Mouse (Mus musculus) forebrain, embryonic 16.5 days (tissue): ENCODE data around the gene Ung. TPM values are rescaled to one million over a fixed set of nuclear protein-coding genes. Genes with fewer than 3 reads are reported as not detected.

ENCODE experiments used
- ATAC-seq: fragments of 200-750 bp; cut with Nextera tagmentation; 2 replicates; pipeline ENCODE4 v1.8.0; 2017; ENCODE audit warnings: mild to moderate bottlenecking, moderate library complexity
- H3K27ac ChIP-seq: fragments of 300-500 bp; sonication (generic); 2 replicates; pipeline ENCODE4 v1.5.1; 2014; ENCODE audit warnings: low read length, control low read depth
- H3K27me3 ChIP-seq: fragments of 300-500 bp; sonication (generic); replicated peaks from 2 replicates; pipeline ENCODE4 v1.6.1; 2014; ENCODE audit warnings: low read length; ENCODE audit not compliant: control insufficient read depth, insufficient read depth
- H3K36me3 ChIP-seq: fragments of 300-500 bp; sonication (generic); 2 replicates; pipeline ENCODE4 v1.6.1; 2014; ENCODE audit not compliant: control insufficient read depth, insufficient read depth
- H3K4me1 ChIP-seq: fragments of 300-500 bp; sonication (generic); replicated peaks from 2 replicates; pipeline ENCODE4 v1.6.1; 2014; ENCODE audit warnings: low read length; ENCODE audit not compliant: control insufficient read depth, insufficient read depth
- H3K4me2 ChIP-seq: fragments of 300-500 bp; sonication (generic); 2 replicates; pipeline ENCODE4 v1.6.1; 2014; ENCODE audit warnings: mild to moderate bottlenecking, low read length, control low read depth
- H3K4me3 ChIP-seq: fragments of 300-500 bp; sonication (generic); replicated peaks from 2 replicates; pipeline ENCODE4 v1.5.1; 2014; ENCODE audit warnings: mild to moderate bottlenecking, low read length, control low read depth
- H3K9ac ChIP-seq: fragments of 300-500 bp; sonication (generic); replicated peaks from 2 replicates; pipeline ENCODE4 v1.6.1; 2014; ENCODE audit warnings: low read depth, low read length, control low read depth
- H3K9me3 ChIP-seq: fragments of 300-500 bp; sonication (generic); 2 replicates; pipeline ENCODE4 v1.6.1; 2016; ENCODE audit warnings: low read length; ENCODE audit not compliant: control insufficient read depth
- WGBS: fragments of 180-500 bp; shearing (Covaris S2); extraction: QIAGEN DNeasy Blood & Tissue Kit; methylation state at CpG from one replicate; pipeline ENCODE4 v1.1.7; 2014; 5-methylcytosine and 5-hydroxymethylcytosine counted together
- polyA plus RNA-seq: library from polyadenylated mRNA; unstranded; fragments of >200 nt; fragmentation: Nextera tagmentation; extraction: Ambion mirVana; gene quantifications from 2 replicates; pipeline ENCODE4 v1.2.1, GENCODE M21; 2015

Gene Ung
- 19.1 TPM in 2 replicates for polyA plus RNA-seq

GRCm38 (mm10) chr5:114130211-114130605 is at the start of gene Ung:
Gene Ung (plus strand): TSS chr5:114130386.
- ATAC-seq: peak; percentile 22
- Histone ChIP-seq H3K4me1 (peaks cover 9% of the 10 kb centered on the region), H3K36me3 (no peaks in the 10 kb centered on the region), H3K4me2 (peak within 1 kb of the TSS; percentile 91), H3K27ac (peak within 1 kb of the TSS; percentile 25), H3K9ac (peak within 1 kb of the TSS; percentile 59), H3K4me3 (peak within 1 kb of the TSS; percentile 84), H3K27me3 (no peaks in the 10 kb centered on the region), H3K9me3 (no peaks in the 10 kb centered on the region)
- 1% methylated on average over 26 of the region's 29 CpGs for WGBS

GRCm38 (mm10) chr5:114085501-114085900 is 44.7 kb upstream of the Ung start:
- WGBS: 83% methylated on average over 14 of the region's 14 CpGs
- Histone ChIP-seq H3K9ac (no peak overlapping the region), H3K4me3 (no peak overlapping the region)

DNA sequence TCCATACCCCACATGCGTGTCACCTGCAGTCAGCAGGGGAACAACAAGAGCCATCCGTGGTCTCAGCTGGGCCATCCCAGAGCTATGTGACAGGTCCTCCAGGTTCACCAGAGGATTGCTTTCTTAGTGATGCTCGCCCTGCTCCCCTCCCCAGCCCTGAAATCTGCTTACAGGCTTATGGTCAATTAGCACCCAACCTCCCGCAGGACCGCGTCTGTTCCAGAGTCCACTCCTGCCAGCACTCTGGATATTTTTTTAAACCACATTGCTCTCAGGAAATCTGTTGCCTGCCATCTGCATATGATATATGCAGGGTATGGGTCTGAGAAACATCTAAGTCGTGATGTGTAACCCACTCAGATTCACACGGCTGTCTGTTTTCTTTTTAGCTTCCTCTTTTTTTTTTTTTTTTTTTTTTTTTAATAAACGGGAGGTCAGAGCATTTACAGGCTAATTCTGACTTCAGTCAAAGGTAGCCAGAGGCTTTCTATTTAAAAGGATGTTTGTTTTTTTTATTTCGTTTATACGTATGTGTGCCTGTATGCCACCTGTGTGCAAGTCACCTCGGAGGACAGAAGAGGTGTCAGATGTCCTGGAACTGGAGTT is 42.2 kb upstream of the Ung start:
- Histone ChIP-seq H3K36me3 (no peaks in the 10 kb centered on the region), H3K9me3 (no peaks in the 10 kb centered on the region), H3K4me2 (no peak overlapping the region), H3K27me3 (no peaks in the 10 kb centered on the region), H3K4me3 (no peak overlapping the region), H3K4me1 (peaks cover 22% of the 10 kb centered on the region), H3K9ac (no peak overlapping the region), H3K27ac (no peak overlapping the region)
- WGBS: 77% methylated on average over 12 of the region's 12 CpGs
- ATAC-seq: no peak

More at GRCm38 (mm10) chr5:114085501-114085900, 44.7 kb upstream of the Ung start:
- no peaks in the 10 kb centered on the region for H3K36me3 ChIP-seq
- no peak for ATAC-seq
- H3K4me2 ChIP-seq: no peak overlapping the region
- no peak overlapping the region for H3K27ac ChIP-seq
- peaks cover 15% of the 10 kb centered on the region for H3K4me1 ChIP-seq
- no peaks in the 10 kb centered on the region for H3K27me3 ChIP-seq
- no peaks in the 10 kb centered on the region for H3K9me3 ChIP-seq

GRCm38 (mm10) chr5:114090421-114091013 is 39.7 kb upstream of the Ung start:
- peak overlapping the region; percentile 79 for H3K4me3 ChIP-seq
- peaks cover 22% of the 10 kb centered on the region for H3K4me1 ChIP-seq
- no peaks in the 10 kb centered on the region for H3K27me3 ChIP-seq
- H3K4me2 ChIP-seq: peak overlapping the region; percentile 63
- peak overlapping the region; percentile 96 for H3K9ac ChIP-seq
- WGBS: 7% methylated on average over 7 of the region's 7 CpGs
- H3K27ac ChIP-seq: peak overlapping the region; percentile 93
- H3K9me3 ChIP-seq: no peaks in the 10 kb centered on the region
- ATAC-seq: no peak; the same call in 1 of the 2 replicates
- no peaks in the 10 kb centered on the region for H3K36me3 ChIP-seq

GRCm38 (mm10) chr5:114091057-114091807 is 39.0 kb upstream of the Ung start, which contains the start of gene Svop:
Gene Svop (minus strand): TSS chr5:114091570.
- Histone ChIP-seq H3K9ac (peak within 1 kb of the TSS; percentile 96), H3K4me2 (peak within 1 kb of the TSS; percentile 63), H3K4me1 (peaks cover 22% of the 10 kb centered on the region), H3K27ac (peak within 1 kb of the TSS; percentile 93), H3K27me3 (no peaks in the 10 kb centered on the region), H3K36me3 (no peaks in the 10 kb centered on the region), H3K4me3 (peak within 1 kb of the TSS; percentile 79), H3K9me3 (no peaks in the 10 kb centered on the region)
- WGBS: 2% methylated on average over 40 of the region's 40 CpGs
- ATAC-seq: peak; percentile 90

DNA sequence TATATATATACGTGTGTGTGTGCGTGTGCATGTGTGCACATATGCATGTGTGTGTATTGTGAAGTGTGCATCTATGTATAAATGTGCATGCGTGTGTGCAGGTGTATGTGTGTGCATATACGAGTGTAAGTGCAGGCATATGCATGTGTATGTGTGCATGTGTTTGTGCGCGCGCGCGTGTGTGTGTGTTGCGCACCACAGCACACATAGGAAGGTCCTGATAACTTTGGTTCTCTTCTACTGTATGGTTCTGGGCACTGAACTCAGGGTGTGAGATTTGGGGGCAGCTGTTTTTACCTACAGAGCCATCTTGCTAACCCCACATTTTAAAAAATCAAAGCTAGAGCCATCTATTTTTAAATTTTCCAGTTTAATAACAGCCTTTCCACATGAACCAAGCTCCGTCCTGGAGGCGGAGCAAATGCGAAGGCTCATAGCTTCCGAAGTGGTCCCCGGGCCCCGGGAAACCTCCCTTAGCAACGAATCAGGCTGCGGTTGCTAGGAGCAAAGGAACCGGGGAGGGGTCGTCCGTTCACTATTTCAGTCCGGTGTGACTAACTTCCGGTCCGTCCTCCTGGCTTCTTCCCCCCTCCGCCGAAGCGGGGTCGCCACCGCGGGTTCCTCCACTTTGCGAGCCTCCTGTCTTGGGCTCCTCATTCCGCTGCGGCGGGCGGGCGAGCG is 30.3 kb upstream of the Ung start:
- Histone ChIP-seq H3K9ac (peak overlapping the region; percentile 94), H3K4me2 (peak overlapping the region; percentile 89), H3K27ac (peak overlapping the region; percentile 65), H3K27me3 (no peaks in the 10 kb centered on the region), H3K4me3 (peak overlapping the region; percentile 91), H3K36me3 (no peaks in the 10 kb centered on the region; the same call in 1 of the 2 replicates), H3K9me3 (no peaks in the 10 kb centered on the region), H3K4me1 (peaks cover 17% of the 10 kb centered on the region)
- peak; percentile 95 for ATAC-seq
- 8% methylated on average over 37 of the region's 37 CpGs for WGBS

GRCm38 (mm10) chr5:114100390-114101099 is 29.6 kb upstream of the Ung start:
- Histone ChIP-seq H3K9ac (peak overlapping the region; percentile 94), H3K27me3 (no peaks in the 10 kb centered on the region), H3K27ac (peak overlapping the region; percentile 61), H3K4me3 (peak overlapping the region; percentile 91), H3K4me2 (peak overlapping the region; percentile 89), H3K36me3 (no peaks in the 10 kb centered on the region; the same call in 1 of the 2 replicates), H3K9me3 (no peaks in the 10 kb centered on the region), H3K4me1 (peaks cover 17% of the 10 kb centered on the region)
- ATAC-seq: peak; percentile 51
- WGBS: 2% methylated on average over 59 of the region's 64 CpGs

DNA sequence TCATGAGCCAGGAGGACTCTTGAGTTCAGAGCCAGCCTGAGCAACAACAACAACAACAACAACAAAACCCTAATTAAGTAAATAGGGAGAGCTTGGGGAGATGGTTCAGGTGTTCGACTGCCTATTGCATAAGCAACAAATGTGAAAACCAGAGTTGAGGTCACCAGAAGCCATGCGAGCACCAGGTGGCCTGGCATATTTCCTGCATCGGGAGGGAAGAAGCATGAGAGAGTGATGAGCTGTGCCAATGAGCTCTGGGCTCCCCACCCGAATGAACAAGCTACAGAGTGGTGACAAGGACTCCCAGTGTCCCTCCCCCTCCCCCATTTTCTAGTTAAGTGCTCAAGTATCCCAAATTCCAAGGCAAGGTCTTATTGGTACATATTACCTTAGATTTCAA is 28.3 kb upstream of the Ung start:
- no peak overlapping the region for H3K4me3 ChIP-seq
- peaks cover 17% of the 10 kb centered on the region for H3K4me1 ChIP-seq
- ATAC-seq: no peak
- H3K9me3 ChIP-seq: no peaks in the 10 kb centered on the region
- H3K9ac ChIP-seq: no peak overlapping the region
- WGBS: 79% methylated on average over 4 of the region's 4 CpGs
- peaks cover 2% of the 10 kb centered on the region; the same call in 1 of the 2 replicates for H3K36me3 ChIP-seq
- H3K27ac ChIP-seq: no peak overlapping the region
- no peaks in the 10 kb centered on the region for H3K27me3 ChIP-seq
- H3K4me2 ChIP-seq: no peak overlapping the region
